Mouse (Mus musculus): ENCODE measurements around the gene Fam83e. TPM values are rescaled to one million over a fixed set of nuclear protein-coding genes. Genes with fewer than 3 reads are reported as not detected.

Fam83e gene
- polyA plus RNA-seq, 1 experiment from 2014 or later = 2.0 TPM

- Histone ChIP-seq H3K4me2 (ENCODE audit: low read depth, low read length) (no peak overlapping the region), H3K27me3 (ENCODE audit: control insufficient read depth, insufficient read depth, low read depth, low read length) (no peaks in the 10 kb centered on the region), H3K4me3 (ENCODE audit: low read length) (no peak overlapping the region), H3K4me1 (replicated peaks; ENCODE audit: control insufficient read depth, insufficient read depth, low read length) (peaks cover 37% of the 10 kb centered on the region), H3K9ac (ENCODE audit: low read length) (no peak overlapping the region), H3K36me3 (ENCODE audit: control insufficient read depth, insufficient read depth, low read length) (peaks cover 26% of the 10 kb centered on the region), H3K27ac (ENCODE audit: low read length) (no peak overlapping the region), H3K9me3 (ENCODE audit: control insufficient read depth, low read length) (no peaks in the 10 kb centered on the region)
- no peak for ATAC-seq (ENCODE audit: low read depth)
- WGBS = 88% methylated on average over 24 of the region's 24 CpGs
Measured at GRCm38 (mm10) chr7:45711316-45712021, 9.5 kb upstream of the Fam83e start.

- no peak overlapping the region for H3K27ac ChIP-seq (ENCODE audit: low read length)
- peaks cover 42% of the 10 kb centered on the region for H3K4me1 ChIP-seq (replicated peaks; ENCODE audit: control insufficient read depth, insufficient read depth, low read length)
- H3K4me2 ChIP-seq (ENCODE audit: low read depth, low read length) = no peak overlapping the region
- WGBS = 79% methylated on average over 21 of the region's 21 CpGs
- H3K9me3 ChIP-seq (ENCODE audit: control insufficient read depth, low read length) = no peaks in the 10 kb centered on the region
- H3K9ac ChIP-seq (ENCODE audit: low read length) = no peak overlapping the region
- H3K4me3 ChIP-seq (ENCODE audit: low read length) = no peak overlapping the region
- H3K36me3 ChIP-seq (ENCODE audit: control insufficient read depth, insufficient read depth, low read length) = peaks cover 26% of the 10 kb centered on the region
- no peaks in the 10 kb centered on the region for H3K27me3 ChIP-seq (ENCODE audit: control insufficient read depth, insufficient read depth, low read depth, low read length)
- no peak for ATAC-seq (ENCODE audit: low read depth)
Measured at GRCm38 (mm10) chr7:45712022-45712757, 8.8 kb upstream of the Fam83e start.

- Histone ChIP-seq H3K9me3 (ENCODE audit: control insufficient read depth, low read length) (no peaks in the 10 kb centered on the region), H3K4me2 (ENCODE audit: low read depth, low read length) (no peak overlapping the region), H3K27me3 (ENCODE audit: control insufficient read depth, insufficient read depth, low read depth, low read length) (no peaks in the 10 kb centered on the region), H3K36me3 (ENCODE audit: control insufficient read depth, insufficient read depth, low read length) (peaks cover 26% of the 10 kb centered on the region), H3K4me3 (ENCODE audit: low read length) (no peak overlapping the region), H3K4me1 (replicated peaks; ENCODE audit: control insufficient read depth, insufficient read depth, low read length) (peaks cover 30% of the 10 kb centered on the region), H3K27ac (ENCODE audit: low read length) (no peak overlapping the region), H3K9ac (ENCODE audit: low read length) (no peak overlapping the region)
- no peak for ATAC-seq (ENCODE audit: low read depth)
- WGBS = 90% methylated on average over 16 of the region's 16 CpGs
Measured at GRCm38 (mm10) chr7:45713396-45713795, 7.6 kb upstream of the Fam83e start.

- 76% methylated on average over 6 of the region's 6 CpGs for WGBS
- Histone ChIP-seq H3K27ac (ENCODE audit: low read length) (peak overlapping the region; percentile 53; the same call in 1 of the 2 replicates), H3K36me3 (ENCODE audit: control insufficient read depth, insufficient read depth, low read length) (peaks cover 26% of the 10 kb centered on the region), H3K9ac (ENCODE audit: low read length) (peak overlapping the region; percentile 74), H3K9me3 (ENCODE audit: control insufficient read depth, low read length) (no peaks in the 10 kb centered on the region), H3K4me3 (ENCODE audit: low read length) (peak overlapping the region; percentile 64), H3K27me3 (ENCODE audit: control insufficient read depth, insufficient read depth, low read depth, low read length) (no peaks in the 10 kb centered on the region), H3K4me1 (replicated peaks; ENCODE audit: control insufficient read depth, insufficient read depth, low read length) (peaks cover 27% of the 10 kb centered on the region), H3K4me2 (ENCODE audit: low read depth, low read length) (peak overlapping the region; percentile 89)
- ATAC-seq (ENCODE audit: low read depth) = no peak
Measured at GRCm38 (mm10) chr7:45713881-45714520, 7.0 kb upstream of the Fam83e start.

- peak; percentile 39 for ATAC-seq (ENCODE audit: low read depth)
- Histone ChIP-seq H3K27ac (ENCODE audit: low read length) (peak overlapping the region; percentile 53), H3K9me3 (ENCODE audit: control insufficient read depth, low read length) (no peaks in the 10 kb centered on the region), H3K4me3 (ENCODE audit: low read length) (peak overlapping the region; percentile 64), H3K36me3 (ENCODE audit: control insufficient read depth, insufficient read depth, low read length) (peaks cover 30% of the 10 kb centered on the region), H3K4me1 (replicated peaks; ENCODE audit: control insufficient read depth, insufficient read depth, low read length) (peaks cover 33% of the 10 kb centered on the region), H3K9ac (ENCODE audit: low read length) (peak overlapping the region; percentile 74), H3K4me2 (ENCODE audit: low read depth, low read length) (peak overlapping the region; percentile 89), H3K27me3 (ENCODE audit: control insufficient read depth, insufficient read depth, low read depth, low read length) (no peaks in the 10 kb centered on the region)
- WGBS = 10% methylated on average over 14 of the region's 14 CpGs
Measured at GRCm38 (mm10) chr7:45714630-45715089, 6.4 kb upstream of the Fam83e start.

- peak within 1 kb of the TSS; percentile 89 for H3K4me2 ChIP-seq (ENCODE audit: low read depth, low read length)
- ATAC-seq (ENCODE audit: low read depth) = peak; percentile 93
- H3K36me3 ChIP-seq (ENCODE audit: control insufficient read depth, insufficient read depth, low read length) = peaks cover 35% of the 10 kb centered on the region
- peaks cover 35% of the 10 kb centered on the region for H3K4me1 ChIP-seq (replicated peaks; ENCODE audit: control insufficient read depth, insufficient read depth, low read length)
- peak within 1 kb of the TSS; percentile 74 for H3K9ac ChIP-seq (ENCODE audit: low read length)
- no peaks in the 10 kb centered on the region for H3K27me3 ChIP-seq (ENCODE audit: control insufficient read depth, insufficient read depth, low read depth, low read length)
- WGBS = 5% methylated on average over 34 of the region's 34 CpGs
- no peaks in the 10 kb centered on the region for H3K9me3 ChIP-seq (ENCODE audit: control insufficient read depth, low read length)
- peak within 1 kb of the TSS; percentile 53 for H3K27ac ChIP-seq (ENCODE audit: low read length)
- H3K4me3 ChIP-seq (ENCODE audit: low read length) = peak within 1 kb of the TSS; percentile 64
Measured at GRCm38 (mm10) chr7:45715090-45715708, 5.8 kb upstream of the Fam83e start, which contains the start of gene Rpl18. TSS of gene Rpl18 (plus strand) at chr7:45715457.

GRCm38 (mm10) chr7:45715741-45716459 is 5.1 kb upstream of the Fam83e start:
- WGBS = 74% methylated on average over 19 of the region's 19 CpGs
- H3K27me3 ChIP-seq (ENCODE audit: control insufficient read depth, insufficient read depth, low read depth, low read length) = no peaks in the 10 kb centered on the region
- peak overlapping the region; percentile 7; the same call in 1 of the 2 replicates for H3K9ac ChIP-seq (ENCODE audit: low read length)
- H3K9me3 ChIP-seq (ENCODE audit: control insufficient read depth, low read length) = no peaks in the 10 kb centered on the region
- H3K4me3 ChIP-seq (ENCODE audit: low read length) = peak overlapping the region; percentile 64
- peaks cover 38% of the 10 kb centered on the region for H3K36me3 ChIP-seq (ENCODE audit: control insufficient read depth, insufficient read depth, low read length)
- H3K4me2 ChIP-seq (ENCODE audit: low read depth, low read length) = peak overlapping the region; percentile 44
- no peak for ATAC-seq (ENCODE audit: low read depth)
- H3K4me1 ChIP-seq (replicated peaks; ENCODE audit: control insufficient read depth, insufficient read depth, low read length) = peaks cover 35% of the 10 kb centered on the region
- H3K27ac ChIP-seq (ENCODE audit: low read length) = peak overlapping the region; percentile 23

GRCm38 (mm10) chr7:45716460-45716857 is 4.6 kb upstream of the Fam83e start:
- Histone ChIP-seq H3K9me3 (ENCODE audit: control insufficient read depth, low read length) (no peaks in the 10 kb centered on the region), H3K27ac (ENCODE audit: low read length) (no peak overlapping the region), H3K36me3 (ENCODE audit: control insufficient read depth, insufficient read depth, low read length) (peaks cover 38% of the 10 kb centered on the region), H3K4me1 (replicated peaks; ENCODE audit: control insufficient read depth, insufficient read depth, low read length) (peaks cover 35% of the 10 kb centered on the region), H3K9ac (ENCODE audit: low read length) (no peak overlapping the region), H3K4me3 (ENCODE audit: low read length) (peak overlapping the region; percentile 73), H3K4me2 (ENCODE audit: low read depth, low read length) (peak overlapping the region; percentile 88), H3K27me3 (ENCODE audit: control insufficient read depth, insufficient read depth, low read depth, low read length) (no peaks in the 10 kb centered on the region)
- WGBS = 80% methylated on average over 3 of the region's 3 CpGs
- ATAC-seq (ENCODE audit: low read depth) = no peak
